Mouse (Mus musculus): ENCODE data around the gene Tmprss15. TPM values are rescaled to one million over a fixed set of nuclear protein-coding genes. Genes with fewer than 3 reads are reported as not detected.

The Tmprss15 gene
- polyA plus RNA-seq, 1 experiment from 2014 or later, result not detected

DNA sequence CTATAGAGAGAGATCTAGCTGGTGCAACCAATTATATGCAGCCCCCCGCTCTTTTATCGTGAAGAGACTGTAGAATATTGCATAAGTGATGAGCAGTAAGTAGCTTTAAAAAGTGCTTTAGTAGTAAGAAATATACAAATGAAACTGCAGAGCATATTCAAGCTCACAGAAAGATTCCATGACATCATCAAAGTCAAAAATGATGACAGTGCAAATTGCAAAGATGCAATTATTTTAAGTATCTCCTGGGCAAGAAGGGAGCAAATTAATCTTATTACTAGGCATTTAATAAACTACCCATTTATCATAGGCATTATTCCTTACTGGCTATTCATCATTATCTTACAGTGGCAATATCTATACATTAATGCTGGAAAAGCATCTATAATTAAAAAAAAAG is 156.6 kb downstream of the Tmprss15 start:
- H3K4me3 ChIP-seq (ENCODE audit: low read depth, low read length), result no peak overlapping the region
- peaks cover 8% of the 10 kb centered on the region for H3K4me1 ChIP-seq (replicated peaks; ENCODE audit: control insufficient read depth, insufficient read depth, low read length)
- ATAC-seq (replicated peaks; ENCODE audit: low FRiP score, low TSS enrichment, low read depth) (no peak), DNase-seq (ENCODE audit: low spot score) (no peak)
- no peak overlapping the region for H3K4me2 ChIP-seq (ENCODE audit: low read length)
- no peak overlapping the region for H3K9ac ChIP-seq (ENCODE audit: low read length)
- no peaks in the 10 kb centered on the region for H3K36me3 ChIP-seq (ENCODE audit: control insufficient read depth, insufficient read depth, low read length)
- H3K9me3 ChIP-seq (ENCODE audit: control insufficient read depth, low read length), result no peaks in the 10 kb centered on the region
- H3K27ac ChIP-seq (ENCODE audit: low read depth), result no peak overlapping the region
- H3K27me3 ChIP-seq (replicated peaks; ENCODE audit: control insufficient read depth, insufficient read depth, low read length), result 0 out of 2 replicates have a peak, but pooled peaks cover 8% of the 10 kb centered on the region
- 88% methylated on average over 2 of the region's 2 CpGs for WGBS

DNA sequence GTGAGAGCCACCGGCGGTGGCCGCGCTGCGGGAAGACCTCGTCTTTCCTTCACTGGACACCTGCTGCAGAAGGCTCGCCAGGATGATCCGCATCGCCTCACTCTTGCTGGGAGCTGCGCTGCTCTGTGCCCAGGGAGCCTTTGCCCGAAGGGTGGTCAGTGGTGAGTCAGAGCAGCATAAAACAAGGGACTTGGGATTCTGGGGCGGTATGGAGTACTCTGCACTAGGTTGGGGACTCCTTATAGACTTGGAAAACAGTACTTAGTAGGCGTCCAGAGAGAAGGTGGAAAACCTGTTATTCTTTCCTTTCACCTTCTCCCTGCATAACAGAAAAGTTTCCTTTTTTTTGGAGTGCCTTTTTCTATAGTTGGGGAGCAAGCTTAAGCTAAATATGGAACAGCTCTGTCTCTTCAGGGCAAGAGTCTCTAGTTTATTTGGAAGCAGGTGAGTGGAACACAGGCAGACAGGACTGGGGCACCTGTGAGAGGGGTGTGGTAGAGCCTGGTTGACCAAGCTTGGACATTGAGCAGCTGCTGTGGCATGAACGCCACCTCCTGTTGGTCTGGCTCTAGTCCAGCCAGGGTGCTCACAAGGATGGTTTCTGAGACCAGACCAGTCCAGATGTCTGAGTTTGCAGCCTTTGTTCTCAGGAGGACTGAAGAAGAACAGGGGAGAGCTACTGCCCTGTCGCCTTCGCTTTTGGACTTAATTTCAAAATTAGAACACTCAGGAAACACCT is 159.4 kb downstream of the Tmprss15 start:
- no peaks in the 10 kb centered on the region for H3K9me3 ChIP-seq (ENCODE audit: control insufficient read depth, low read length)
- H3K27me3 ChIP-seq (replicated peaks; ENCODE audit: control insufficient read depth, insufficient read depth, low read length), result 0 out of 2 replicates have a peak, but pooled peaks cover 8% of the 10 kb centered on the region
- no peak for DNase-seq (ENCODE audit: low spot score)
- WGBS, result 12% methylated on average over 16 of the region's 16 CpGs
- peak overlapping the region; percentile 90 for H3K4me2 ChIP-seq (ENCODE audit: low read length)
- H3K4me3 ChIP-seq (ENCODE audit: low read depth, low read length), result peak overlapping the region; percentile 39
- no peak overlapping the region for H3K27ac ChIP-seq (ENCODE audit: low read depth)
- H3K4me1 ChIP-seq (replicated peaks; ENCODE audit: control insufficient read depth, insufficient read depth, low read length), result peaks cover 8% of the 10 kb centered on the region
- peak overlapping the region; percentile 27 for H3K9ac ChIP-seq (ENCODE audit: low read length)
- peak; percentile 55; the same call in 1 of the 2 replicates for ATAC-seq (replicated peaks; ENCODE audit: low FRiP score, low TSS enrichment, low read depth)
- no peaks in the 10 kb centered on the region for H3K36me3 ChIP-seq (ENCODE audit: control insufficient read depth, insufficient read depth, low read length)

GRCm38 (mm10) chr16:78930382-78931286 is 160.3 kb downstream of the Tmprss15 start, which contains the start of gene Chodl:
Gene Chodl, plus strand, starts transcription at chr16:78930948.
- WGBS, result 10% methylated on average over 19 of the region's 19 CpGs
- peak within 1 kb of the TSS; percentile 27 for H3K9ac ChIP-seq (ENCODE audit: low read length)
- H3K9me3 ChIP-seq (ENCODE audit: control insufficient read depth, low read length), result no peaks in the 10 kb centered on the region
- H3K4me3 ChIP-seq (ENCODE audit: low read depth, low read length), result peak within 1 kb of the TSS; percentile 39
- no peak within 1 kb of the TSS for H3K27ac ChIP-seq (ENCODE audit: low read depth)
- H3K4me2 ChIP-seq (ENCODE audit: low read length), result peak within 1 kb of the TSS; percentile 90
- DNase-seq (ENCODE audit: low spot score), result peak; percentile 74
- peaks cover 8% of the 10 kb centered on the region for H3K4me1 ChIP-seq (replicated peaks; ENCODE audit: control insufficient read depth, insufficient read depth, low read length)
- 0 out of 2 replicates have a peak, but pooled peaks cover 8% of the 10 kb centered on the region for H3K27me3 ChIP-seq (replicated peaks; ENCODE audit: control insufficient read depth, insufficient read depth, low read length)
- no peaks in the 10 kb centered on the region for H3K36me3 ChIP-seq (ENCODE audit: control insufficient read depth, insufficient read depth, low read length)
- peak; percentile 67 for ATAC-seq (replicated peaks; ENCODE audit: low FRiP score, low TSS enrichment, low read depth)

DNA sequence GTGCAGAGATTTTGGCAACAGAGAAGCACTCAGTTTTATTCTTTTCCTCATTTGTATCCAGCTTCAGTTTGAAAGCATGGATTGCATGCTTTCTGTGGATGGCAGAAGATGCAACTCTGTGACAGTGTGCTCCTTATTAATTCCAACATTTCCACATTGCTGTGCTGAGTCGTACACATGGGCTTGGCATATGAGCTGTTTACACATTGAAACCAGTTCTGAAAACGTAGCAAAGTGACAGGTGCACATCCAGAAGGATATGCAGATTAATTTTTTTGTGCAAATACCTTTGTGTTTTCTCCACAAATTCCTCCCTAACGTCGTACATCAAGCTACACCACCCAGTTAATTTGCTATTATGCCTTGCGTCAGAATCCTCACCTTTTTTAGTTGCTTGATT is 168.3 kb downstream of the Tmprss15 start:
- Histone ChIP-seq H3K9ac (ENCODE audit: low read length) (no peak overlapping the region), H3K9me3 (ENCODE audit: control insufficient read depth, low read length) (no peaks in the 10 kb centered on the region), H3K36me3 (ENCODE audit: control insufficient read depth, insufficient read depth, low read length) (no peaks in the 10 kb centered on the region), H3K4me1 (replicated peaks; ENCODE audit: control insufficient read depth, insufficient read depth, low read length) (no peaks in the 10 kb centered on the region), H3K4me3 (ENCODE audit: low read depth, low read length) (no peak overlapping the region), H3K4me2 (ENCODE audit: low read length) (no peak overlapping the region), H3K27ac (ENCODE audit: low read depth) (no peak overlapping the region), H3K27me3 (replicated peaks; ENCODE audit: control insufficient read depth, insufficient read depth, low read length) (no peaks in the 10 kb centered on the region)
- ATAC-seq (replicated peaks; ENCODE audit: low FRiP score, low TSS enrichment, low read depth) (no peak), DNase-seq (ENCODE audit: low spot score) (no peak)
- WGBS, result 69% methylated on average over 5 of the region's 5 CpGs

Other genes starting within 250 kb of the Tmprss15 start
- gene Chodl, start 160.1 kb downstream of the Tmprss15 start, polyA plus RNA-seq (2014; fragmentation: Nextera tagmentation; extraction: Ambion mirVana), result 13.7 and 14.3 TPM in 2 replicates

Data from intestine, embryonic 14.5 days (tissue).